Mouse (Mus musculus): ENCODE results near the gene Slc26a6.
A peak's percentile ranks its signal among the peaks of the same experiment; 100 is the strongest.

Gene Slc26a6

GRCm38 (mm10) chr9:108852976-108853375 is at the start of gene Slc26a6:
Gene Slc26a6 (plus strand): TSS chr9:108853283.
- peak; percentile 14 for DNase-seq (ENCODE audit: low read depth)

GRCm38 (mm10) chr9:108805768-108806167 is 47.3 kb upstream of the Slc26a6 start:
- DNase-seq (ENCODE audit: low read depth), result no peak

GRCm38 (mm10) chr9:108806379-108806778 is 46.7 kb upstream of the Slc26a6 start:
- no peak for DNase-seq (ENCODE audit: low read depth)

GRCm38 (mm10) chr9:108806831-108807230 is 46.3 kb upstream of the Slc26a6 start:
- DNase-seq (ENCODE audit: low read depth), result no peak

GRCm38 (mm10) chr9:108807674-108808073 is 45.4 kb upstream of the Slc26a6 start:
- DNase-seq (ENCODE audit: low read depth), result no peak

- peak; percentile 81 for DNase-seq (ENCODE audit: low read depth)
Observed at GRCm38 (mm10) chr9:108808163-108808665, 44.9 kb upstream of the Slc26a6 start, which contains the start of gene Nckipsd. Gene Nckipsd (plus strand): TSS chr9:108808368.

- no peak for DNase-seq (ENCODE audit: low read depth)
Observed at GRCm38 (mm10) chr9:108809188-108809587, 43.9 kb upstream of the Slc26a6 start.

GRCm38 (mm10) chr9:108809723-108810122 is 43.4 kb upstream of the Slc26a6 start:
- no peak for DNase-seq (ENCODE audit: low read depth)

- no peak for DNase-seq (ENCODE audit: low read depth)
Observed at GRCm38 (mm10) chr9:108810516-108810915, 42.6 kb upstream of the Slc26a6 start.

GRCm38 (mm10) chr9:108815557-108815956 is 37.5 kb upstream of the Slc26a6 start:
- DNase-seq (ENCODE audit: low read depth), result no peak

- peak; percentile 57 for DNase-seq (ENCODE audit: low read depth)
Observed at GRCm38 (mm10) chr9:108819495-108819894, 33.6 kb upstream of the Slc26a6 start.

- no peak for DNase-seq (ENCODE audit: low read depth)
Observed at GRCm38 (mm10) chr9:108820077-108820476, 33.0 kb upstream of the Slc26a6 start.

GRCm38 (mm10) chr9:108824144-108824685 is 28.9 kb upstream of the Slc26a6 start:
- DNase-seq (ENCODE audit: low read depth), result no peak

- DNase-seq (ENCODE audit: low read depth), result no peak
Observed at GRCm38 (mm10) chr9:108824755-108825413, 28.2 kb upstream of the Slc26a6 start.

GRCm38 (mm10) chr9:108825820-108826699 is 27.0 kb upstream of the Slc26a6 start, which contains the start of gene Celsr3:
Gene Celsr3 (plus strand): TSS chr9:108826320.
- no peak for DNase-seq (ENCODE audit: low read depth)

- no peak for DNase-seq (ENCODE audit: low read depth)
Observed at GRCm38 (mm10) chr9:108826700-108827340, 26.3 kb upstream of the Slc26a6 start.

- no peak for DNase-seq (ENCODE audit: low read depth)
Observed at GRCm38 (mm10) chr9:108827454-108827853, 25.6 kb upstream of the Slc26a6 start.

- no peak for DNase-seq (ENCODE audit: low read depth)
Observed at GRCm38 (mm10) chr9:108827906-108828305, 25.2 kb upstream of the Slc26a6 start.

GRCm38 (mm10) chr9:108831637-108832036 is 21.4 kb upstream of the Slc26a6 start:
- DNase-seq (ENCODE audit: low read depth), result peak; percentile 73

- peak; percentile 22 for DNase-seq (ENCODE audit: low read depth)
Observed at GRCm38 (mm10) chr9:108832390-108833108, 20.5 kb upstream of the Slc26a6 start.

GRCm38 (mm10) chr9:108842989-108843388 is 10.1 kb upstream of the Slc26a6 start:
- no peak for DNase-seq (ENCODE audit: low read depth)
